Mouse (Mus musculus) testis, adult 2 months (tissue): ENCODE results near the gene Fam92b.

Experiments used
- CTCF ChIP-seq: fragments of 200-500 bp; IDR thresholded peaks from 2 replicates; pipeline ENCODE4 v1.5.1; 2012; ENCODE audit warnings: low read depth, mild to moderate bottlenecking, inconsistent platforms, low read length, moderate library complexity; ENCODE audit not compliant: control insufficient read depth, insufficient read depth, insufficient replicate concordance
- POLR2A ChIP-seq: fragments of 200-500 bp; IDR thresholded peaks from 2 replicates; pipeline ENCODE4 v1.6.1; 2012; ENCODE audit warnings: low read depth, mild to moderate bottlenecking, inconsistent platforms, low read length, moderate library complexity; ENCODE audit not compliant: control insufficient read depth

GRCm38 (mm10) chr8:120225421-120226151 lies 48.3 kb upstream of the Fam92b start:
- TF ChIP-seq CTCF (no peak), POLR2A (no peak)
